Mouse (Mus musculus): ENCODE results near the gene Sumo1.
"Not testable (repeated sequence)": the region's sequence is repeated elsewhere in the genome, so short reads cannot be mapped to it uniquely, and the experiment has no call there.

Gene Sumo1

DNA sequence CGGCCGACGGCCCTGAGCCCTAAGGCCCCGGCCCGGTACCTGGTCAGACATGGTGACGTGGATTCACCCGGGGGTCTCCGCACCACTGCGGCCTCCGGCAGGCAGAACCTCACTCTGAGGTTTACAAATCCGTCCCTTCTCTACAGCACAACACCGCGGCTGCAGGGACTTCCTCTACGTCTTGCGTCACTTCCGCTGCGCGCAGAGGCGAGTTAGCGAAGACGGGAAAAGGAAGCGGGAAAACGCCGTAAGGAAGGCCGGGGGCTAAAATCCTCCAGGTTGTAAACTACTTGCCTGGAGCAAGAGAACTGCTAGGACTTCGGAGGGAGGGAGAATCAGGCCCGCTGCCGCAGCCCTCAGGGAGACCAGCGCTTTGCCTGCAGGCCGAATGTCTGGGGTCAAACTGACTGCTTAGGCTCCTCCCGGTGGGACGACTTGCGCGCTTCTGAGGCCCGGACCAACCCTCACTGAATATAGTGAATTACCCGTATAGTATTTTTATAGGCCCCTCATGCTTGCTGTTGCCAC is at the start of gene Sumo1:
TSS of gene Sumo1 (minus strand) at position 194 of the 528 bp plus-strand sequence.
- DNase-seq (ENCODE audit: low read depth, low spot score), result peak; percentile 97

DNA sequence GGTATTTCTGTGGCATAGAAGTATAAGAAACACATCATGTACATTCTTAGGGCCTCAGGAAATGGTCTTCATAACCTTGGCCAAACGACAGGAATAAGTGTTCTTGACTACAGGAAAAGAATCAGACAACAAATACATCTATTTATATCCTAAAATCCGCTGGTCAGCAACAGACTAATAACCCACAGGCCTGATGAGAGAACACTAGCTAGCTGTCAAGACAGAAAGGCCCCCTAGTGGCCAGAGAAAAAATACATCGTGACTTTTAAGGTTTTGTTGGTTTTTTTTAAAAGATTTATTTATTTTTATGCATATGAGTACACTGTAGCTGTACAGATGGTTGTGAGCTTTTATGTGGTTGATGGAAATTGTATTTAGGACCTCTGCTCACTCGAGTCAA is 49.3 kb upstream of the Sumo1 start:
- DNase-seq (ENCODE audit: low read depth, low spot score), result peak; percentile 58

DNA sequence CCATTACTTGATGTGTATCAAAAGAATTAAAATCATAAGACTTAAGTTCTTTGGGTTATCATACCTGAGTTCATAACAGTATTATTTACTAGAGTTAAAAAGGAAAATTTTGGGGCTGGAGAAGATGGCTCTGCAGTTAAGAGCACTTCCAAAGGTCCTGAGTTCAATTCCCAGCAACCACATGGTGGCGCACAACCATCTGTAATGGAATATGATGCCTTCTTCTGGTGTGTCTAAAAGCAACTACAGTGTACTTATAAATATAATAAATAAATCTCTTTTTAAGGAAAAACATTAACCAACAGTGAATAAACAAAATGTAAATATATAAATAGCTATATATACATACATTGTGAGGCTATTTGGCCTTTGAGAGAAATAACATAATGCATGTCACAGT is 31.1 kb upstream of the Sumo1 start:
- DNase-seq (ENCODE audit: low read depth, low spot score), result no peak

DNA sequence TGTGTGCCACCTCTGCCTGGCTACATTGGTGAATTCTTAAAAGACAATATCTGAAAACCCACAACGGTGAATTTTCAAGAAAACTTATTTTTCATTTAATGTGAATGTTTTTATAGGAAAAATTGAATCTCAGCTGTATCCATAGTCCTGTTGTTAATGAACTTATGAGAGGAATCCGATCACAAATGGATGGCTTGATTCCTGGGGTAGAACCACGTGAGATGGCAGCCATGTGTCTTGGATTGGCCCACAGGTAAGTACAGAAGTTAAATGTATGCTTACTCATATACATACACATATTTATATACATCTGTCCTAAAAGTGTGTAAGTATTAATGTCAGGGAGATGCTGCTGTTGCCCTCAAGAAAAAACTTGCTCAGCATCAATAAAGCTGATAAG is 27.6 kb upstream of the Sumo1 start:
- no peak for DNase-seq (ENCODE audit: low read depth, low spot score)

DNA sequence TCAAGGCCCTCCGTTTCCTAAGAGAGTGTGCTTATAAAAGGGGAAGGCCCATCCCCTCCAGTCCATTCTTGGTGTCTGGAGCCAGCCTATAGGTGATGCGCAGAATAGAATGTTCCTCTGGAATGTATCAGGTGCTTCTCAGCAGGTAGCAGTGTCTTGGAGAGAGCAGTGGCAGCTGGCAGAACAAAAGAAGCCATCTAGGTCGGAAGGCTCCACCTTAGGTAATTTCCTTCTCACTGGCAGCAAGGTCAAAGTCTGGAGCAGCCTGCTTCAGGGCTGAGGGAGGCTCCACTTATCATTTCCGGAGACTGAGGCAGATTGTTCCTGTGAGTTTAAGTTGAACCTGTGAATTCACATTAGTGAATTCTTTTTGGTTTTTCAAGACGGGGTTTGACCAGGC is 27.1 kb upstream of the Sumo1 start:
- no peak for DNase-seq (ENCODE audit: low read depth, low spot score)

DNA sequence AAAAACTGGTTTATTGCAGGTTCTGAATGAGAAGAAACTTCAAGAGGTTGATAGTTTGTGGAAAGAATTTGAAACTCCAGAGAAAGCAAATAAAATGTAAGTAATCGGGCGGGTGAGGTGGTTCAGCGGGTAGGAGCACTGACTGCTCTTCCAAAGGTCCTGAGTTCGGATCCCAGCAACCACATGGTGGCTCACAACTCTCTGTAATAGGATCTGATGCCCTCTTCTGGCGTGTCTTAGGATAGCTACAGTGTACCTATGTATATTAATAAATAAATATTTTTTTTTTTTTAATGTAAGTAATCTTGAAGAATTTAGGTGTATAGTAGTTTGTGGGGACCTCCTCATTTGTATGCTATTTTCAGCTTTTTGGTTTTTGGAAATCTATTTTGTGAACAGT is 19.8 kb upstream of the Sumo1 start:
- no peak for DNase-seq (ENCODE audit: low read depth, low spot score)

DNA sequence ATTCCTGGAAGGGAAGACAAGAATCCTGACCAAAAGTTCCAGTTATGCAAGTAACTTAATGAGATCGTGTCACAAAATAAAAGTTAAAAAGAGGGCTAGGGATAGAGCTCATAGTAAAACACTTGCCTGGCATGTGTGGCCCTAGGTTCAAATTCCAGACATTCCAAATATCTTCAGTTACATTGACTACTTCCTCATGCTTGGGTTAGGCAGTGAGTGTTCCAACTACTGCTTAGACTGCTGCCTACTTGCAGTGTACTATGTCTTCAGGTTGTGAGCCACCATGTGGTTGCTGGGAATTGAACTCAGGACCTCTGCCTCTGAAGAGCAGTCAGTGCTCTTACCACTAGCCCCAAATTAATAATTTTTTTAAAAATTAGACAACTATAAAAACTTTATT is 16.9 kb upstream of the Sumo1 start:
- DNase-seq (ENCODE audit: low read depth, low spot score), result no peak

DNA sequence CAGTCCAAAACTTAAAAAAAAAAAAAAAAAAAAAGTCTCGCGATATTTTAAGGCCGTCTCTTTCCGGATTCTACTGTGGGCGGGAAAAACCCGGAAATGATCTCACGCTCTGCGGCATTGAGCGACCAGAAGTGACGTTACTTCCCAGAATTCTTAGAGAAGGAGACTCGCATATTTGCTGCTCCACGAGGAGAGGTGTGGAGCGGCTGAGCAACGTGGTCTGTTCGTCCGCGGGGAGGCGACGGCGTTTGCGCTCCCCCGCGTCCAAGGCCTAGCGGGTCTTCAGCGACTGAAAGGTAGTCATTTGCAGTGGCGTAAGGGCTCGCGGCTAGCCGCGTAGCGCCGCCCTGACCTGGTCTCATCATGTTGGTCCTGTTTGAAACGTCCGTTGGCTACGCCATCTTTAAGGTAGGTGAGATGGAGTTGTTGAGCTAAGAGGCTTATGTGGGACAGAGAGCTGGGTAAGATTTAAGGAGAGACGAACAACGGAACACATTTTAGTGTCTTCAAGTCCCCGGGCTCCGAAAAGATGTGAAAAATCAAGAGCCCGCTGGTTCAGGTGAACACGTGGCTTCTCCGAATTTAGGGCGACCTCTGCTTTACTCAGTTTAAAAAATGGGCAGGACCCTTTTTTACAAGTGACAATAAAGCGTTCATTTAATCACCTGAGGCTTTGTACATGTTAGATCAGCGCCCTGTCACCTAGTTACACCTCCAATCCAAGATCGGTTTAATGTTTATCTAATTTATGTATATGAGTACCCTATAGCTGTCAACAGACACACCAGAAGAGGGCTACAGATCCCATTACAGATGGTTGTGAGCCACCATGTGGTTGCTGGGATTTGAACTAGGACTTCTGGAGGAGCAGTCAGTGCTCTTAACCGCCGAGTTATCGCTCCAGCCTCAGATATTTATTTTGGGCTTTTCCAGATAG is 14.5 kb upstream of the Sumo1 start, which contains the start of gene Nop58:
TSS of gene Nop58 (plus strand) at position 153 of the 937 bp plus-strand sequence.
- DNase-seq (ENCODE audit: low read depth, low spot score), result peak; percentile 99

DNA sequence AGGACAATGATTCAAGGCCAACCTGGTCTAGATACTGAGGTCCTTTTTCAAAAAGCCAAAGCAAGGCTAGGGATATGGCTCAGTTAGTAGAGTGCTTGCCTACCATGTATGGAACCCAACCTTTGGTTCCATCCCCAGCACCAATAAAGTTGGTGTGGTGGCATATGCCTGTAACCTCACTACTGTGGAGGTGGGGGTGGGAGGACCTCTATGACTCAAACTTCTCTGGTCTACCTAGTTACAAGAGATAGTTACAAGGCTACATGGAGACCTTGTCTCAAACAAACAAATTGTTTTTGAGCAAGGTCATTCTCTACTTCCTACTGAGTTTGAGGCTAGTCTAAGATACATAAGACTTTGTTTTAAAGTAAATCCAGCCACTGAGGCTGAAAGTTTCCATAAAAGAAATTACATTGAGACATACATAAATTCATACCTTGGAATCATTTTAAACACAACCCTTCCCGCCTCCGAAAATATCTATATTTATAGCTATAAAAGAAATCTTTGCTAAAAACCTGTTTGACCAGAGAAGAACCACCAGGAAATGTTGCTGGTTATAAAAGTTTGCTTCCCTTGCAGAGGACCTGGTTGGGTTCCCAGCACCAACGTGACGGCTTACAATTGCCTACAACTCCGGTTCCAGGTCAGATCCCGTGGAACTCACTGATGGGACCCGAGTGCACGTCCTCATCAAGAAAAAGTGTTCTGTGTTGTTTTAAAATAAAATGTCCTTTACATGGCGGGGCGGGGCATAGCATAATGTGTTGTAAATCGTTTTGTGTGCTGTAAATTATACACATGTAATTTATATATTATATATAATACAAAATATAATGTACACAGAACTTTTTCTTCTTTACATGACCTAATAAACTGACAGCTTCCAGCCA is 13.5 kb upstream of the Sumo1 start:
- DNase-seq (ENCODE audit: low read depth, low spot score), result no peak

DNA sequence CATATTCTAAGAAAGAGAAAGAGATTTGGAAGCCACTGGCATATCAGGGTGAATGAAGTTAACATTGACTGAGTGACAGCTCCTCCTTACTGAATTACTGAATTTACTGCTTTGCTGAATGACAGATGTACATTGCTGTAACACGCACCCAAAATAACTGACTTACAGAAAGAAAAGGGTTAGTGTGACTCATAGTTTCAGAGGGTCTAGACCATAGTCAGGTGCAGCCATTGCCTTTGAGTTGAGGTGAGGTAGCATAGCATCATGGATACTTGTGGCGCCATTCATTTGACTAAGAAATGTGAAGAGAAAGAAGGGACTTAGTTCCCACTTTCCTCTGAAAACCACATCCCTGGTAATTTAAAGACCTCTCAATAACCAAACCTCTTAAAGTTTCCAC is 3.0 kb upstream of the Sumo1 start:
- no peak for DNase-seq (ENCODE audit: low read depth, low spot score)

DNA sequence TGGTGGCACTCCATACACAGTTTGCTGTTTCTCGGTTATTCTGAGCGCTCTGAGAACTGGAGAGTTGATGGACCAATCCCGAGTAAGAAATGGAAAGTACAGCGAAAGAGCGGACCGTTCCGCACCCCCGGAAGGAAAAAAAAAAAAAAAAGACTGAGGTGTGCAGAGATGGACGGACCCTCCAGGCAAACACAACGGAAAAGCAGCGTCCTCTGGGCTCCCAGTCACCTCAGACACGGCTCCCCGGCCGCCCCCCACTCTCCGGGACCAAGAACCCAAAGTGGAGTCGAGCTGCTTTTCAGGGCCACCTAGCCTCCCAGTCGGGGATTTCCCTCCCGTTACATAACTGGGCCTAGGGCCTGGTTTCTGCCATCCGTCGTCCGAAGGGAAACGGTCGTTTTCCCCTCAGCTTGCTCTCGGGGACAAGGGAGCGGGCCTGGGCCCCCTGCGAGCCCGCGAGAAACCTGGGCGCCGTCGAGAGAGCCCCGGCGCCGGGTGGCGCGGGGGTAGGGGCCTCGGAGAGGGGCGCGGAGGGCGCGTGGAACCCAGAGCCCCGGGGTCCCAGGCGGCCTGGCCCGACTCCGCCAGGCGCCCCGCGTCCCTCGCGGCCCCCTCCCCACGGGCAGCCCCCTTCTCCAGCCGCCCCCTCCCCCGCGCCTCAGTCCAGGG is 538 bp downstream of the Sumo1 start:
- DNase-seq (ENCODE audit: low read depth, low spot score), result peak; percentile 51

DNA sequence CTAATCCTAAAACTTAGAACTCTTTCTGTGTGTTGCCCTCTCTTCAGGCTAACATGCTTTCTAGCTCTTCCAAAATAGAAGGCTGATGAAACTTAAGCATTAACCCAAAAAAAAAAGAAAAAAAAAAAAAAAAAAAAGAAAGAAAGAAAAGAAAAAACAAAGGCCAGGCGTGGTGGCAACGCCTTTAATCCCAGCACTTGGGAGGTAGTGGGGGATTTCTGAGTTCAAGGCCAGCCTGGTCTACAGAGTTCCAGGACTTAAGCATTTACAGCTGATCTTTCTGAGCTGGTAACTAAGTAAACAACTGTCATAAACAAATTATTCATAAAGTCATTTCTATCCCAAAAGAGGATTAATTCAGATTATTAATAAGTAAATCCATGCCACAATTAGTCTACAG is 1.8 kb downstream of the Sumo1 start:
- no peak for DNase-seq (ENCODE audit: low read depth, low spot score)

DNA sequence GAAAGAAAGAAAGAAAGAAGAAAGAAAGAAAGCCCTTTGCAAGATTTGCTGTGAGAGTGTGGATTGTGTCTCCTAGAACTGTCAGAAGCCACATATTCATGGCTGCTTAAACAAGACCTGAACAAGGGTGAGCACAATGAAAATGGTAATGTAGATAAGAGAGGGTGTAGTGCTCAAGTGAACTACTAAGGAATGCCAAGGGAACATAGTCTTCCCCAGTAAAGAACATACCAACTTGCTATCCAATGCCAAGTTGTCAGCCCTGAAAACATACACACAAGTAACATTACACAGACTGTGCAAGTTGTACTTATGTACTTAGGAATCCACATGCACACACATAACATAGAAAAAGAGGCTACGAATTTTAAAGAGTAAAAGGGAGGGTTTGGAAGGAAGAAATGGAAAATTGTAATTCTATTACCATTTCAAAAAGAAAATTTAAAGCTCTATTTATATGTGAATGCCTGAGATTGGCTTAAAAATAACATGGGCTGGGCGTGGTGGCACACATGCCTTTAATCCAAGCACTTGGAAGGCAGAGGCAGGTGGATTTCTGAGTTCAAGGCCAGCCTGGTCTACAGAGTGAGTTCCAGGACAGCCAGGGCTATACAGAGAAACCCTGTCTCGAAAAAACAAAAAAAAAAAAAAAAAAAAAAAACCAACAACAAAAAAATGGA is 7.0 kb downstream of the Sumo1 start:
- DNase-seq (ENCODE audit: low read depth, low spot score), result no peak

DNA sequence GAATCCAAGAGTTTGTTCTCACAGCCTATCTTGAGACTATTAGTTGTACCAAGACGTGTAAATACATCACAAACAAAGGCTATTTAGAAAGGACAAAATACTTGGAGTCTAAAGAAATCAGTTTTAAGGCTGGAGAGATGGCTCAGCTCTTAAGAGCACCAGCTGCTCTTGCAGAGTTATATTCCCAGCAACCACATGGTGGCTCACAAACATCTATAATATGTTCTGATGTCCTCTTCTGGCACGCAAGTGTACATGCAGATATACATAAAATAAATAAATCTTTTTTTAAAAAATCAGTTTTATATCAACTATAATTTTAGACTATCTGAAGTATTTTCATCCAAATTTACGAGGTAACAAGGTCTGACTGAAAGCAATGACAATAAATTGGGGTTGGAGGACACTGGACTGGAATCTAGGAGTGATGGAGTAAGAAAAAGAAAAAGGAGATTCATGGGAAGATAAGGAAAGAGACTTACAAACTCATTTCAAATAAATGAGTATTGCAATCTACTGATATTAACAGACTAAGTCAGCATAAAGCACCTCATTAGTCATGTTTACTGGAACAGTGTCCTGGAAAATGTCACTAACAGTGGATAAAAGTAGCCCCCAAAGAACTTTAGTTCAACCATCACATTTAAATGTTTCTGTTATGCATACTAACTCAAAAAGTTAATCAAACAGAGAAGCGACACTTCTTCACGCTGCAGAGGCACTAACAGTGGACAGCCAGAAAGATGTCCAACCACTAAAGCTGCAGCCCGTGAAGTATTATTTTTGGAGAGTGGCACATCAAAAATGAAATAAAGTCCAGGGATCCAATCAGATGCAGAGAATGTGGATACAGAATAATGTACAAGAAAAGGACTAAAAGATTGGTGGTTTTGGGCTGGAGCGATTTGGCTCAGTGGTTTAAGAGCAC is 14.1 kb downstream of the Sumo1 start:
- peak; percentile 32 for DNase-seq (ENCODE audit: low read depth, low spot score)

DNA sequence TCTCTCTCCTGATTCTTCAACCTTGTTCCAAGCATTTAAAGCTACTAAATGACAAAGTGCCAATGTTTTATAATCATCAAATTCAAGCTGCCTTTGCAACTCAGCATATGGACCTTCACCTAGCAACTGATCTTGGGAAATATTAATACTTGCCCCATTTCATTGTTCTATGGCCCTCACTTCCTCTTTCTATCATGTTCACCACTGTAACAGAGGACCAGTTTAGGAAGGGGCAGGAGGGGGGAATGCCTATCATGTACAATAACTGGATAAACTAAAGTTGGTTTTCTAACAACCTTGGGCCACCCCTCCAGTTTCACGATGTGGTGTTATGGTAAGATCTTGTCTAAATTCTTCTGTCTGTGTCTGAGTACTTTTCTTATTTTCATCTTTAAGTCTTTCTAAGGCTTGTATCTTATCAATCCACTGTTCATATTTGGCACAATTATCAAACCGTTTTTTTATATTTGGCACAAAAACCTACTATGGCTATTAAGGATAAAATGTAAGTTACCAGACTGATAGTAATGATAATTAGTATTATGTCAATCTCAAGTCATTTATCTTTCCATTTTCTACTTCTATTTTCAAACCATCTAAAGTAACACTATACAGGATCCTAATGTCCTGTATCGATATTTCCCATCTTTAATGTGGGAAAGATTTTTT is 17.3 kb downstream of the Sumo1 start:
- DNase-seq (ENCODE audit: low read depth, low spot score), result no peak

DNA sequence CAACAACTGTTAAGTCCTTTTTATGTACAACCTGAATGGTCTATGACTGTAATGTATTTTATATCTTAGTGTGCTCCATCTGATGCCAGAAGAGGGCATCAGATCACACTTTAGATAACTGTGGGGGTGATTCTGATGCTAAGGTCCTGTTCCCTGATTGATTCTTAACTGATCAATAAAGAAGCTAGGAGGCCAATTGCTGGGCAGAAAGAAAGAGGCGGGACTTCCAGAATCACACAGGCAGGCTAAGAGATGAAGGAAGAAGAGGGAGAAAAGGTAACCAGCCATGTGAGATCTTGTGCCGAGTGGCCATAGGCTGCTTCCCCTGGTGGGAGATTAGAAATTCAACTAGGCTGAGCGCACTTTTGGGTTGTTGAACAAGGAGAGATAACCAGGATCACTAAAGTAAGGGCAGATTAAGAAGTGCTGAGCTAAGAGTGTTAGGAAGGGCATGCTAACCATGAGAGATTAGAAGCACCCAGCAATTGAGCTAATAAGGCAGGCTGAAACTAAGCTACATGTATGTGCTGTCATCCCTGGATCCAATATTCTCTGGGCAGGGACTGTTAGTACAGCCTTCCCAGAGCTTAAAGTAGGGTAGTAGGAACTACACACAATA is 19.3 kb downstream of the Sumo1 start:
- no peak for DNase-seq (ENCODE audit: low read depth, low spot score)

DNA sequence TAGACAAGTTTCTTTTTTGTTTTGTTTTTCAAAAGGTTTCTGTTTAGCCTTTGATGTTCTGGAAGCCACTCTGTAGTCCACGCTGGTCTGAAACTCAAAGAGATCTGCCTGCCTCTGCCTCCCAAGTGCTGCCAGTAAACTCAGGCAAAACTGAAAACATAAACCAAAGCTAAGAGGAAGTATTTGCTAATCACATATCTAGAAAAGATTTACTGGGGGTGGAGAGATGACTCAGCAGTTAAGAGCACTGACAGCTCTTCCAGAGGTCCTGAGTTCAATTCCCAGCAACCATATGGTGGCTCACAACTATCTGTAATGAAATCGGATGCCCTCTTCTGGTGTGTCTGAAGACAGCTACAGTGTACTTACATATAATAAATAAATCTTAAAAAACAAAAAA is 24.1 kb downstream of the Sumo1 start:
- DNase-seq (ENCODE audit: low read depth, low spot score), result not testable (repeated sequence)

DNA sequence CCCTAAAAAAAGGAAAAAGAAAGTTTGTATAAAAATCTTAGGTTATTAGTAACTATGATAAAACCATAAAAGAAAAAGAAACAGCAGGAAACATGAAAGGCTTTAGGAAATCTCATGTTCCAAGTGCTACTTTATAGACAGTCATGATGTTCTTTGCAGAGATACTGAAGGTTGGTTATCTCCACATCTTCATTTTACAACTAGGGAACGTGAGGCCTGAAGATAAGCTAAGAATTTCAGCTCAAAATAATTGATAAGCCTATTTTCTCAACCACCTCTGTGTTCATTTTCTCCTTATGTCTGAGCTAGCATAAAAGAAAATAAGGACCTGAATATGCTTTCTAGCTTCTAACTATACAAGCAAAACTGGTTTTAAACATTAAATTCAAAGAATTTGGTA is 28.1 kb downstream of the Sumo1 start:
- DNase-seq (ENCODE audit: low read depth, low spot score), result no peak

DNA sequence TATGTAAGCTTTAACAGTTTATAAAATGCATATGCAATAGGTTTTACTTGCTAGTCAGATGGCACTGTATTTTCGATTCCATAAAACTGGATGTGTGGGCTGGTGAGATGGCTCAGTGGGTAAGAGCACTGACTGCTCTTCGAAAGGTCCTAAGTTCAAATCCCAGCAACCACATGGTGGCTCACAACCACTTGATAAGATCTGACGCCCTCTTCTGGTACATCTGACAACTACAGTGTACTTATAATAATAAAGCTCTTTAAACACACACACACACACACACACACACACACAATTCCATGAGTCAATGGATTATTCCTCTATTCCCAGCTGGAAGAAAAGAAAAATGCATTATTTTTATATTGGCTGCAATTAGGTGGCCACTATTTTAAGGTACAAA is 32.3 kb downstream of the Sumo1 start:
- DNase-seq (ENCODE audit: low read depth, low spot score), result no peak
